Mouse (Mus musculus): ENCODE data around the gene Slc44a1. TPM values are rescaled to one million over a fixed set of nuclear protein-coding genes. Genes with fewer than 3 reads are reported as not detected.

The Slc44a1 gene
- polyA plus RNA-seq, 1 experiment: 18.1 TPM

GRCm38 (mm10) chr4:53564618-53565017 lies 124.4 kb downstream of the Slc44a1 start:
- Histone ChIP-seq H3K4me3 (ENCODE audit: control insufficient read depth, insufficient read depth, low read length) (no peak overlapping the region), H3K27ac (ENCODE audit: control insufficient read depth, insufficient read depth, low read length) (no peak overlapping the region), H3K36me3 (ENCODE audit: control insufficient read depth, insufficient read depth, low read length) (no peaks in the 10 kb centered on the region), H3K27me3 (ENCODE audit: control insufficient read depth, insufficient read depth, low read length) (no peaks in the 10 kb centered on the region), H3K4me1 (replicated peaks; ENCODE audit: control insufficient read depth, insufficient read depth, low read length) (no peaks in the 10 kb centered on the region)
- TF ChIP-seq POLR2A (IDR thresholded peaks at IDR 0.05; ENCODE audit: control insufficient read depth, extremely low read depth, insufficient read depth, low read length, poor library complexity) (no peak), CTCF (IDR thresholded peaks at IDR 0.05; ENCODE audit: borderline replicate concordance, control insufficient read depth, extremely low read depth, insufficient read depth, low read length, poor library complexity) (no peak)
- 89% methylated on average over 5 of the region's 5 CpGs for WGBS
- DNase-seq: no peak

GRCm38 (mm10) chr4:53567065-53567464 lies 126.9 kb downstream of the Slc44a1 start:
- no peak for DNase-seq
- 84% methylated on average over 1 of the region's 1 CpGs for WGBS
- Histone ChIP-seq H3K27me3 (ENCODE audit: control insufficient read depth, insufficient read depth, low read length) (no peaks in the 10 kb centered on the region), H3K4me3 (ENCODE audit: control insufficient read depth, insufficient read depth, low read length) (no peak overlapping the region), H3K36me3 (ENCODE audit: control insufficient read depth, insufficient read depth, low read length) (no peaks in the 10 kb centered on the region), H3K27ac (ENCODE audit: control insufficient read depth, insufficient read depth, low read length) (no peak overlapping the region), H3K4me1 (replicated peaks; ENCODE audit: control insufficient read depth, insufficient read depth, low read length) (no peaks in the 10 kb centered on the region)
- TF ChIP-seq CTCF (IDR thresholded peaks at IDR 0.05; ENCODE audit: borderline replicate concordance, control insufficient read depth, extremely low read depth, insufficient read depth, low read length, poor library complexity) (no peak), POLR2A (IDR thresholded peaks at IDR 0.05; ENCODE audit: control insufficient read depth, extremely low read depth, insufficient read depth, low read length, poor library complexity) (no peak)

- 89% methylated on average over 2 of the region's 2 CpGs for WGBS
- H3K27me3 ChIP-seq (ENCODE audit: control insufficient read depth, insufficient read depth, low read length): no peaks in the 10 kb centered on the region
- H3K4me3 ChIP-seq (ENCODE audit: control insufficient read depth, insufficient read depth, low read length): no peak overlapping the region
- no peak for DNase-seq
- TF ChIP-seq POLR2A (IDR thresholded peaks at IDR 0.05; ENCODE audit: control insufficient read depth, extremely low read depth, insufficient read depth, low read length, poor library complexity) (no peak), CTCF (IDR thresholded peaks at IDR 0.05; ENCODE audit: borderline replicate concordance, control insufficient read depth, extremely low read depth, insufficient read depth, low read length, poor library complexity) (no peak)
- H3K27ac ChIP-seq (ENCODE audit: control insufficient read depth, insufficient read depth, low read length): no peak overlapping the region
- H3K36me3 ChIP-seq (ENCODE audit: control insufficient read depth, insufficient read depth, low read length): no peaks in the 10 kb centered on the region
- no peaks in the 10 kb centered on the region for H3K4me1 ChIP-seq (replicated peaks; ENCODE audit: control insufficient read depth, insufficient read depth, low read length)
These were observed 135.3 kb downstream of the Slc44a1 start for GRCm38 (mm10) chr4:53575558-53575957.

GRCm38 (mm10) chr4:53587676-53588075 lies 147.5 kb downstream of the Slc44a1 start:
- H3K4me3 ChIP-seq (ENCODE audit: control insufficient read depth, insufficient read depth, low read length): no peak overlapping the region
- no peaks in the 10 kb centered on the region for H3K4me1 ChIP-seq (replicated peaks; ENCODE audit: control insufficient read depth, insufficient read depth, low read length)
- no peaks in the 10 kb centered on the region for H3K36me3 ChIP-seq (ENCODE audit: control insufficient read depth, insufficient read depth, low read length)
- no peak for DNase-seq
- no peaks in the 10 kb centered on the region for H3K27me3 ChIP-seq (ENCODE audit: control insufficient read depth, insufficient read depth, low read length)
- no peak overlapping the region for H3K27ac ChIP-seq (ENCODE audit: control insufficient read depth, insufficient read depth, low read length)
- TF ChIP-seq CTCF (IDR thresholded peaks at IDR 0.05; ENCODE audit: borderline replicate concordance, control insufficient read depth, extremely low read depth, insufficient read depth, low read length, poor library complexity) (no peak), POLR2A (IDR thresholded peaks at IDR 0.05; ENCODE audit: control insufficient read depth, extremely low read depth, insufficient read depth, low read length, poor library complexity) (no peak)

- no peak overlapping the region for H3K4me3 ChIP-seq (ENCODE audit: control insufficient read depth, insufficient read depth, low read length)
- no peaks in the 10 kb centered on the region for H3K4me1 ChIP-seq (replicated peaks; ENCODE audit: control insufficient read depth, insufficient read depth, low read length)
- H3K27ac ChIP-seq (ENCODE audit: control insufficient read depth, insufficient read depth, low read length): no peak overlapping the region
- TF ChIP-seq CTCF (IDR thresholded peaks at IDR 0.05; ENCODE audit: borderline replicate concordance, control insufficient read depth, extremely low read depth, insufficient read depth, low read length, poor library complexity) (no peak), POLR2A (IDR thresholded peaks at IDR 0.05; ENCODE audit: control insufficient read depth, extremely low read depth, insufficient read depth, low read length, poor library complexity) (no peak)
- 94% methylated on average over 1 of the region's 1 CpGs for WGBS
- no peaks in the 10 kb centered on the region for H3K36me3 ChIP-seq (ENCODE audit: control insufficient read depth, insufficient read depth, low read length)
- DNase-seq: no peak
- H3K27me3 ChIP-seq (ENCODE audit: control insufficient read depth, insufficient read depth, low read length): no peaks in the 10 kb centered on the region
These were observed 148.7 kb downstream of the Slc44a1 start for GRCm38 (mm10) chr4:53588936-53589335.

GRCm38 (mm10) chr4:53589466-53589865 lies 149.3 kb downstream of the Slc44a1 start:
- H3K36me3 ChIP-seq (ENCODE audit: control insufficient read depth, insufficient read depth, low read length): no peaks in the 10 kb centered on the region
- no peak overlapping the region for H3K4me3 ChIP-seq (ENCODE audit: control insufficient read depth, insufficient read depth, low read length)
- DNase-seq: no peak
- WGBS: 92% methylated on average over 4 of the region's 4 CpGs
- no peak overlapping the region for H3K27ac ChIP-seq (ENCODE audit: control insufficient read depth, insufficient read depth, low read length)
- H3K4me1 ChIP-seq (replicated peaks; ENCODE audit: control insufficient read depth, insufficient read depth, low read length): no peaks in the 10 kb centered on the region
- TF ChIP-seq POLR2A (IDR thresholded peaks at IDR 0.05; ENCODE audit: control insufficient read depth, extremely low read depth, insufficient read depth, low read length, poor library complexity): no peak
- no peak for TF ChIP-seq CTCF (IDR thresholded peaks at IDR 0.05; ENCODE audit: borderline replicate concordance, control insufficient read depth, extremely low read depth, insufficient read depth, low read length, poor library complexity)
- H3K27me3 ChIP-seq (ENCODE audit: control insufficient read depth, insufficient read depth, low read length): no peaks in the 10 kb centered on the region

- DNase-seq: no peak
- Histone ChIP-seq H3K4me1 (replicated peaks; ENCODE audit: control insufficient read depth, insufficient read depth, low read length) (no peaks in the 10 kb centered on the region), H3K27ac (ENCODE audit: control insufficient read depth, insufficient read depth, low read length) (no peak overlapping the region), H3K4me3 (ENCODE audit: control insufficient read depth, insufficient read depth, low read length) (no peak overlapping the region), H3K36me3 (ENCODE audit: control insufficient read depth, insufficient read depth, low read length) (no peaks in the 10 kb centered on the region), H3K27me3 (ENCODE audit: control insufficient read depth, insufficient read depth, low read length) (no peaks in the 10 kb centered on the region)
- no peak for TF ChIP-seq POLR2A (IDR thresholded peaks at IDR 0.05; ENCODE audit: control insufficient read depth, extremely low read depth, insufficient read depth, low read length, poor library complexity)
- TF ChIP-seq CTCF (IDR thresholded peaks at IDR 0.05; ENCODE audit: borderline replicate concordance, control insufficient read depth, extremely low read depth, insufficient read depth, low read length, poor library complexity): no peak
- 88% methylated on average over 4 of the region's 4 CpGs for WGBS
These were observed 149.9 kb downstream of the Slc44a1 start for GRCm38 (mm10) chr4:53590163-53590562.

All from thymus, adult 2 months (tissue).